Mouse (Mus musculus): Measurements from ENCODE around the gene Rcor2. TPM values are rescaled to one million over a fixed set of nuclear protein-coding genes. Genes with fewer than 3 reads are reported as not detected.

The Rcor2 gene
- total RNA-seq (2021) (1 to 10 TPM; 5.7 to 7.6 TPM), polyA plus RNA-seq (2012; rRNA removed) (11.6 and 12.7 TPM in 2 replicates)
- long read RNA-seq, transcript Rcor2-201 (12 exons, 2,823 nt): major isoform, 6 of 8 reads
- long read RNA-seq, partial matches to known transcripts: 0 of 8 reads
- long read RNA-seq, other reads (novel, unspliced or antisense): 2 of 8 reads

- Histone ChIP-seq H3K36me3 (ENCODE audit: control insufficient read depth, insufficient read depth, low read length) (no peaks in the 10 kb centered on the region), H3K4me1 (ENCODE audit: control insufficient read depth, insufficient read depth, low read length) (peaks cover 10% of the 10 kb centered on the region), H3K79me2 (replicated peaks; ENCODE audit: control insufficient read depth, insufficient read depth, low read length) (no peaks in the 10 kb centered on the region), H3K9ac (ENCODE audit: low read depth, low read length) (peak within 1 kb of the TSS; percentile 86), H3K27me3 (ENCODE audit: control insufficient read depth, insufficient read depth, low read length) (no peaks in the 10 kb centered on the region), H3K27ac (peak within 1 kb of the TSS; percentile 83), H3K4me3 (peak within 1 kb of the TSS; percentile 48)
- TF ChIP-seq POLR2A (IDR thresholded peaks at IDR 0.05; ENCODE audit: insufficient read depth, low read depth, low read length): peak; percentile 25; the same call in 1 of the 2 replicates
- TF ChIP-seq EP300 (IDR thresholded peaks at IDR 0.05; ENCODE audit: insufficient read depth, low read depth, low read length): peak; percentile 37; the same call in 1 of the 2 replicates
- TF ChIP-seq CTCF (IDR thresholded peaks at IDR 0.05): no peak
- peak; percentile 80 to 91 for DNase-seq
- WGBS: 4% methylated on average over 26 of the region's 28 CpGs
- intact Hi-C loops (cut with DNase I): no loop called here
Observed at GRCm38 (mm10) chr19:7267091-7267741, at the start of gene Rcor2. TSS of gene Rcor2 (plus strand) at chr19:7267325.

- TF ChIP-seq POLR2A (IDR thresholded peaks at IDR 0.05; ENCODE audit: insufficient read depth, low read depth, low read length) (no peak), CTCF (IDR thresholded peaks at IDR 0.05) (no peak), EP300 (IDR thresholded peaks at IDR 0.05; ENCODE audit: insufficient read depth, low read depth, low read length) (no peak)
- intact Hi-C loops (cut with DNase I): loop anchor here (2.0 to 5.0 kb wide), 2 partner anchors 23 to 124 kb away; partner anchors contain the start of genes Mark2 and Naa40
- Histone ChIP-seq H3K27me3 (ENCODE audit: control insufficient read depth, insufficient read depth, low read length) (no peaks in the 10 kb centered on the region), H3K79me2 (replicated peaks; ENCODE audit: control insufficient read depth, insufficient read depth, low read length) (no peaks in the 10 kb centered on the region; the same call in 1 of the 2 replicates), H3K27ac (no peak overlapping the region), H3K9ac (ENCODE audit: low read depth, low read length) (no peak overlapping the region), H3K4me1 (ENCODE audit: control insufficient read depth, insufficient read depth, low read length) (peaks cover 13% of the 10 kb centered on the region), H3K4me3 (no peak overlapping the region), H3K36me3 (ENCODE audit: control insufficient read depth, insufficient read depth, low read length) (peaks cover 11% of the 10 kb centered on the region)
- WGBS: 7% methylated on average over 6 of the region's 6 CpGs
- DNase-seq: no peak
Observed at GRCm38 (mm10) chr19:7217926-7218267, 49.2 kb upstream of the Rcor2 start.

GRCm38 (mm10) chr19:7218753-7219152 lies 48.4 kb upstream of the Rcor2 start:
- H3K27me3 ChIP-seq (ENCODE audit: control insufficient read depth, insufficient read depth, low read length): no peaks in the 10 kb centered on the region
- 94% methylated on average over 5 of the region's 5 CpGs for WGBS
- DNase-seq: no peak
- peaks cover 11% of the 10 kb centered on the region for H3K36me3 ChIP-seq (ENCODE audit: control insufficient read depth, insufficient read depth, low read length)
- H3K27ac ChIP-seq: no peak overlapping the region
- H3K9ac ChIP-seq (ENCODE audit: low read depth, low read length): no peak overlapping the region
- intact Hi-C loops (cut with DNase I): loop anchor here (5.0 kb wide), 1 partner anchor 124 kb away; the partner anchor contains the start of gene Mark2
- H3K4me3 ChIP-seq: no peak overlapping the region
- H3K79me2 ChIP-seq (replicated peaks; ENCODE audit: control insufficient read depth, insufficient read depth, low read length): no peaks in the 10 kb centered on the region
- peaks cover 13% of the 10 kb centered on the region for H3K4me1 ChIP-seq (ENCODE audit: control insufficient read depth, insufficient read depth, low read length)
- TF ChIP-seq POLR2A (IDR thresholded peaks at IDR 0.05; ENCODE audit: insufficient read depth, low read depth, low read length) (no peak), CTCF (IDR thresholded peaks at IDR 0.05) (no peak), EP300 (IDR thresholded peaks at IDR 0.05; ENCODE audit: insufficient read depth, low read depth, low read length) (no peak)

GRCm38 (mm10) chr19:7222196-7222595 lies 44.9 kb upstream of the Rcor2 start:
- H3K27ac ChIP-seq: no peak overlapping the region
- H3K9ac ChIP-seq (ENCODE audit: low read depth, low read length): no peak overlapping the region
- intact Hi-C loops (cut with DNase I): no loop called here
- H3K4me1 ChIP-seq (ENCODE audit: control insufficient read depth, insufficient read depth, low read length): no peaks in the 10 kb centered on the region
- DNase-seq: no peak
- H3K79me2 ChIP-seq (replicated peaks; ENCODE audit: control insufficient read depth, insufficient read depth, low read length): no peaks in the 10 kb centered on the region
- 86% methylated on average over 6 of the region's 6 CpGs for WGBS
- TF ChIP-seq POLR2A (IDR thresholded peaks at IDR 0.05; ENCODE audit: insufficient read depth, low read depth, low read length): no peak
- no peak for TF ChIP-seq EP300 (IDR thresholded peaks at IDR 0.05; ENCODE audit: insufficient read depth, low read depth, low read length)
- no peaks in the 10 kb centered on the region for H3K27me3 ChIP-seq (ENCODE audit: control insufficient read depth, insufficient read depth, low read length)
- no peaks in the 10 kb centered on the region for H3K36me3 ChIP-seq (ENCODE audit: control insufficient read depth, insufficient read depth, low read length)
- H3K4me3 ChIP-seq: no peak overlapping the region

GRCm38 (mm10) chr19:7223488-7223887 lies 43.6 kb upstream of the Rcor2 start:
- Histone ChIP-seq H3K79me2 (replicated peaks; ENCODE audit: control insufficient read depth, insufficient read depth, low read length) (no peaks in the 10 kb centered on the region), H3K27ac (no peak overlapping the region; the same call in 1 of the 2 replicates), H3K9ac (ENCODE audit: low read depth, low read length) (no peak overlapping the region), H3K27me3 (ENCODE audit: control insufficient read depth, insufficient read depth, low read length) (no peaks in the 10 kb centered on the region), H3K4me3 (no peak overlapping the region), H3K36me3 (ENCODE audit: control insufficient read depth, insufficient read depth, low read length) (no peaks in the 10 kb centered on the region), H3K4me1 (ENCODE audit: control insufficient read depth, insufficient read depth, low read length) (no peaks in the 10 kb centered on the region)
- intact Hi-C loops (cut with DNase I): no loop called here
- TF ChIP-seq POLR2A (IDR thresholded peaks at IDR 0.05; ENCODE audit: insufficient read depth, low read depth, low read length): no peak
- peak; percentile 43 for TF ChIP-seq CTCF (IDR thresholded peaks at IDR 0.05)
- 0 out of 2 replicates have a peak, but pooled peaks have one; percentile 18 for TF ChIP-seq EP300 (IDR thresholded peaks at IDR 0.05; ENCODE audit: insufficient read depth, low read depth, low read length)
- peak in 1 of 2 experiments; percentile 38 for DNase-seq

GRCm38 (mm10) chr19:7224253-7224652 lies 42.9 kb upstream of the Rcor2 start:
- no peak for DNase-seq
- no peak overlapping the region for H3K9ac ChIP-seq (ENCODE audit: low read depth, low read length)
- no peaks in the 10 kb centered on the region for H3K4me1 ChIP-seq (ENCODE audit: control insufficient read depth, insufficient read depth, low read length)
- no peaks in the 10 kb centered on the region for H3K36me3 ChIP-seq (ENCODE audit: control insufficient read depth, insufficient read depth, low read length)
- no peak overlapping the region for H3K4me3 ChIP-seq
- no peak overlapping the region for H3K27ac ChIP-seq
- intact Hi-C loops (cut with DNase I): no loop called here
- WGBS: 94% methylated on average over 3 of the region's 3 CpGs
- TF ChIP-seq EP300 (IDR thresholded peaks at IDR 0.05; ENCODE audit: insufficient read depth, low read depth, low read length) (no peak), POLR2A (IDR thresholded peaks at IDR 0.05; ENCODE audit: insufficient read depth, low read depth, low read length) (no peak), CTCF (IDR thresholded peaks at IDR 0.05) (no peak)
- no peaks in the 10 kb centered on the region for H3K27me3 ChIP-seq (ENCODE audit: control insufficient read depth, insufficient read depth, low read length)
- no peaks in the 10 kb centered on the region for H3K79me2 ChIP-seq (replicated peaks; ENCODE audit: control insufficient read depth, insufficient read depth, low read length)
